Mouse (Mus musculus): ENCODE data around the gene Slc6a20b. TPM values are rescaled to one million over a fixed set of nuclear protein-coding genes. Genes with fewer than 3 reads are reported as not detected.
A peak's percentile ranks its signal among the peaks of the same experiment; 100 is the strongest.

Slc6a20b gene
- polyA plus RNA-seq, 1 experiment: 0.33 TPM

DNA sequence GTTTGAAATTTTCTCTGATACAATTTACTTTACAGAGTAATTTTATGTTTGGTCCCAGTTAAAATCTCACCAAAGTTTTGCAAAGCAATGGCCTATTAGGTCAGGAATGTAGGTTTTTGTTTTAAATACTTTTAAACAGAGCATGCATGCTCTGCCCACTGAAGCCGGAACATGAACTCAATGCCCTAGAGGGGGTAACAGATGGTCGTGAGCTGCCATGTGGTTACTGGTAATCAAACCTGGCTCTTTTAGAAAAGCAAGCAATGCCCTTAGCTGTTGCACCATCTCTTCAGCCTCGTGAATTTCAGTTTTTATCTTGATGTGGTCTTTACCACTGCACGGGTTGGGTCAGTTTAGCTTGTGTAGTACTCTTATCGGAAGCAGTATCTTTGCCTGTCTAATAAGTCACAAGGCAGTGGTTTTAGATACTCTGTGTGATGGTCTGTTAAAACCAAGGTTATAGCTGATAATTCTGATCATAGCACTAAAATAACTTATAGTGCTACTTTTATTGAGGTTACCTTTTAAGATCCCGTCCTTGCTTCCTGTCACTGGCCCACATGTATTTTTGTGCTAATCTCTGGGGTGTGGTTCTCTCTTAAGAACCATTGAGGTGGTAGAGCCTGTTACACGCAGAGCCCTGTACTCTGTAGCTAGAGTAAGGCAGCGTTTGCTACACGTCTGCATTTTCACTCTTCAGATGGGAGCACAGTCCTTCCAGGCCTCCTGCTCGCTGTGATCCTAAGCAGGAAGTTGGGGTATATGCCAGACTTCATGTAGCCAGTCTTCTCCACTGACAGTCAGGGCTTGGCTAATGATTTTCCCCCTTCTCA is 54.8 kb downstream of the Slc6a20b start:
- TF ChIP-seq POLR2A (IDR thresholded peaks at IDR 0.05; ENCODE audit: borderline replicate concordance, extremely low read depth, insufficient read depth, insufficient read length, poor library complexity, severe bottlenecking) (no peak), CTCF (IDR thresholded peaks at IDR 0.05; ENCODE audit: borderline replicate concordance, extremely low read depth, insufficient read depth, insufficient read length) (no peak)
- DNase-seq (ENCODE audit: low read depth): no peak

DNA sequence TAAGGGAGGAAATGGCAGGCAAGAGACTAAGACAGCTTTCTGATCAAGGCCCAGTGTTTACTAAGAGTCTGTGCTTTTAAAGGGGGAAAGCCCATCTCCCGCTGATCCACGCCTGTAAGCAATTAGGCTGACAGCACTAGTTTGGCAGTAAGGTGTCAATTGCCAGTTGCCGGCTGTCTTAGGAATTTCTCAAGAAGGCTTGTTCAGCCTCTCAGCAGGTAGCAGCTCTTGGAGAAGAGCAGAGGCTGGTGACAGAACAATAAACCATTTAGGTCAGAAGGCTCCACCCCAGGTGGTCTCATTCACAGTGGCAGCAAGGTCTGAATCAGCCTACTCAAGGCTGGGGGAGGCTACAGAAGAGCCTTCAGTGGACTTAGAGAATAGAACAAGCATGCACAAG is 77.8 kb downstream of the Slc6a20b start:
- TF ChIP-seq POLR2A (IDR thresholded peaks at IDR 0.05; ENCODE audit: borderline replicate concordance, extremely low read depth, insufficient read depth, insufficient read length, poor library complexity, severe bottlenecking) (no peak), CTCF (IDR thresholded peaks at IDR 0.05; ENCODE audit: borderline replicate concordance, extremely low read depth, insufficient read depth, insufficient read length) (no peak)
- peak; percentile 50 for DNase-seq (ENCODE audit: low read depth)

Other genes starting within 250 kb of the Slc6a20b start
- gene Limd1, start 153.9 kb downstream of the Slc6a20b start, polyA plus RNA-seq (2012; rRNA removed): 15.4 and 16.5 TPM in 2 replicates
- gene Sacm1l, start 102.8 kb downstream of the Slc6a20b start, polyA plus RNA-seq (2012; rRNA removed): 25.0 and 26.2 TPM in 2 replicates
- 0.15 and 0.25 TPM in 2 replicates for gene Ccr9, start 45.9 kb upstream of the Slc6a20b start, polyA plus RNA-seq (2012; rRNA removed)
- gene Slc6a20a, start 46.3 kb upstream of the Slc6a20b start, polyA plus RNA-seq (2012; rRNA removed): 6.1 and 8.7 TPM in 2 replicates
- gene Lztfl1, start 85.1 kb upstream of the Slc6a20b start, polyA plus RNA-seq (2012; rRNA removed): 19.1 and 19.5 TPM in 2 replicates
- 0.04 TPM in 1 of 2 replicates, not detected in the other for gene Cxcr6, start 173.9 kb upstream of the Slc6a20b start, polyA plus RNA-seq (2012; rRNA removed)
- gene Fyco1, start 219.3 kb upstream of the Slc6a20b start, polyA plus RNA-seq (2012; rRNA removed): 4.6 and 8.1 TPM in 2 replicates
- not detected in 2 replicates for gene Xcr1, start 229.5 kb upstream of the Slc6a20b start, polyA plus RNA-seq (2012; rRNA removed)

Data from brain, embryonic 14.5 days (tissue).